Mouse (Mus musculus): ENCODE results near the gene Olfr934. TPM values are rescaled to one million over a fixed set of nuclear protein-coding genes. Genes with fewer than 3 reads are reported as not detected.

Olfr934 gene
- polyA plus RNA-seq (2012; rRNA removed), result not detected in 2 replicates

- TF ChIP-seq POLR2A (IDR thresholded peaks at IDR 0.05; ENCODE audit: low read depth, low read length) (no peak), CTCF (IDR thresholded peaks at IDR 0.05; ENCODE audit: extremely low read depth, insufficient read depth, insufficient read length, insufficient replicate concordance) (no peak)
- H3K36me3 ChIP-seq (ENCODE audit: control insufficient read depth, insufficient read depth, low read length), result no peaks in the 10 kb centered on the region
- H3K4me3 ChIP-seq (ENCODE audit: extremely low read depth, insufficient read depth, insufficient read length), result no peak within 1 kb of the TSS
- H3K4me1 ChIP-seq (ENCODE audit: control insufficient read depth, insufficient read depth, insufficient read length), result no peaks in the 10 kb centered on the region
- DNase-seq (ENCODE audit: low read depth in 1 of 2, low spot score in 2 of 2), result no peak
- no peak within 1 kb of the TSS for H3K27ac ChIP-seq (ENCODE audit: insufficient read depth, low read length)
- 82% methylated on average over 2 of the region's 2 CpGs for WGBS
- H3K27me3 ChIP-seq (ENCODE audit: control insufficient read depth, insufficient read depth, low read length), result no peaks in the 10 kb centered on the region
These were observed at the start of gene Olfr934 for GRCm38 (mm10) chr9:38988215-38988614. TSS of gene Olfr934 (minus strand) at chr9:38988315.

GRCm38 (mm10) chr9:39023277-39023676 is 35.2 kb upstream of the Olfr934 start, which contains the start of gene Olfr146:
TSS of gene Olfr146 (minus strand) at chr9:39023377.
- Histone ChIP-seq H3K27me3 (ENCODE audit: control insufficient read depth, insufficient read depth, low read length) (no peaks in the 10 kb centered on the region), H3K4me1 (ENCODE audit: control insufficient read depth, insufficient read depth, insufficient read length) (no peaks in the 10 kb centered on the region), H3K4me3 (ENCODE audit: extremely low read depth, insufficient read depth, insufficient read length) (no peak within 1 kb of the TSS), H3K27ac (ENCODE audit: insufficient read depth, low read length) (no peak within 1 kb of the TSS), H3K36me3 (ENCODE audit: control insufficient read depth, insufficient read depth, low read length) (no peaks in the 10 kb centered on the region)
- no peak for DNase-seq (ENCODE audit: low read depth in 1 of 2, low spot score in 2 of 2)
- TF ChIP-seq CTCF (IDR thresholded peaks at IDR 0.05; ENCODE audit: extremely low read depth, insufficient read depth, insufficient read length, insufficient replicate concordance), result no peak
- no peak for TF ChIP-seq POLR2A (IDR thresholded peaks at IDR 0.05; ENCODE audit: low read depth, low read length)
- WGBS, result 73% methylated on average over 1 of the region's 1 CpGs

GRCm38 (mm10) chr9:38999583-38999982 is 11.5 kb upstream of the Olfr934 start, which contains the start of gene Olfr935:
TSS of gene Olfr935 (minus strand) at chr9:38999683.
- WGBS, result 64% methylated on average over 2 of the region's 2 CpGs
- DNase-seq (ENCODE audit: low read depth in 1 of 2, low spot score in 2 of 2), result no peak
- no peak within 1 kb of the TSS for H3K4me3 ChIP-seq (ENCODE audit: extremely low read depth, insufficient read depth, insufficient read length)
- TF ChIP-seq POLR2A (IDR thresholded peaks at IDR 0.05; ENCODE audit: low read depth, low read length), result no peak
- no peak for TF ChIP-seq CTCF (IDR thresholded peaks at IDR 0.05; ENCODE audit: extremely low read depth, insufficient read depth, insufficient read length, insufficient replicate concordance)
- H3K4me1 ChIP-seq (ENCODE audit: control insufficient read depth, insufficient read depth, insufficient read length), result no peaks in the 10 kb centered on the region
- H3K27ac ChIP-seq (ENCODE audit: insufficient read depth, low read length), result no peak within 1 kb of the TSS
- no peaks in the 10 kb centered on the region for H3K36me3 ChIP-seq (ENCODE audit: control insufficient read depth, insufficient read depth, low read length)
- H3K27me3 ChIP-seq (ENCODE audit: control insufficient read depth, insufficient read depth, low read length), result no peaks in the 10 kb centered on the region

DNA sequence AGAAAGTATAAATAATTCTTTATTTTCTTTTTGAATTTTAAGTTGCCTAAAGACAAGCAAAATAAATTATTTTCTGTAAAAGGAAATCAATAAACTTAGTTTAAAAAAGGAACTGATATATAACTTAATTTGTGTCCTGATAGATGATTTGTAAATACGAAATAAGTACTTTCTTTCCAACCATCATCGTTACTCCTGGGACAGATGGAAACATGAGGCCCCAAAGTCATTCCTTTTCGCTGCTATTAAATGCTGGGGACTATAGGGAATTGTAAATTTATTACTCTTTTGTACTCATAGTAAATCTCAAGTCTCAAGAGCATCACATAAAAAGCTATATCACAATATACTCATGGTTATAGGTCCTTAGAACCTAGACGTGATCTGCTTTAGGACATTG is 16.1 kb downstream of the Olfr934 start, which contains the start of gene Olfr933:
Olfr933 (plus strand) TSS at position 301 of the 400 bp plus-strand sequence.
- 74% methylated on average over 4 of the region's 4 CpGs for WGBS
- Histone ChIP-seq H3K27ac (ENCODE audit: insufficient read depth, low read length) (no peak within 1 kb of the TSS), H3K4me3 (ENCODE audit: extremely low read depth, insufficient read depth, insufficient read length) (no peak within 1 kb of the TSS), H3K4me1 (ENCODE audit: control insufficient read depth, insufficient read depth, insufficient read length) (no peaks in the 10 kb centered on the region), H3K27me3 (ENCODE audit: control insufficient read depth, insufficient read depth, low read length) (no peaks in the 10 kb centered on the region), H3K36me3 (ENCODE audit: control insufficient read depth, insufficient read depth, low read length) (no peaks in the 10 kb centered on the region)
- TF ChIP-seq POLR2A (IDR thresholded peaks at IDR 0.05; ENCODE audit: low read depth, low read length), result no peak
- TF ChIP-seq CTCF (IDR thresholded peaks at IDR 0.05; ENCODE audit: extremely low read depth, insufficient read depth, insufficient read length, insufficient replicate concordance), result no peak
- DNase-seq (ENCODE audit: low read depth in 1 of 2, low spot score in 2 of 2), result no peak

DNA sequence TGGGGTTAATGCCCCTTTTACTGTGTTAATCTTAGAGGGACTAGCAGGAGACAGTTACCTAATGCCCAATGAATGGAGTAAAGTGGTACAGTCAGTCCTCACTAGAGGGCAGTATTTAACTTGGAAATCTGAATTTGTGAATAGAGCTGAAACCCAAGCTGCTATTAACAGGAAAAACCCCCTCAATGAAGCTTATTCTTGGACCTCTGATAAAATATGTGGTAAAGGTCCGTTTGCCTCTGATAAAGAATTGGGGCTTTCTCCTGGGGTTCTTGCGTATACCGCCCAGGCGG is 34.0 kb downstream of the Olfr934 start:
- no peak for TF ChIP-seq POLR2A (IDR thresholded peaks at IDR 0.05; ENCODE audit: low read depth, low read length)
- TF ChIP-seq CTCF (IDR thresholded peaks at IDR 0.05; ENCODE audit: extremely low read depth, insufficient read depth, insufficient read length, insufficient replicate concordance), result no peak
- H3K27me3 ChIP-seq (ENCODE audit: control insufficient read depth, insufficient read depth, low read length), result no peaks in the 10 kb centered on the region
- no peaks in the 10 kb centered on the region for H3K36me3 ChIP-seq (ENCODE audit: control insufficient read depth, insufficient read depth, low read length)
- H3K27ac ChIP-seq (ENCODE audit: insufficient read depth, low read length), result no peak overlapping the region
- H3K4me1 ChIP-seq (ENCODE audit: control insufficient read depth, insufficient read depth, insufficient read length), result no peaks in the 10 kb centered on the region
- WGBS, result 79% methylated on average over 4 of the region's 4 CpGs
- no peak overlapping the region for H3K4me3 ChIP-seq (ENCODE audit: extremely low read depth, insufficient read depth, insufficient read length)
- DNase-seq (ENCODE audit: low read depth in 1 of 2, low spot score in 2 of 2), result no peak

DNA sequence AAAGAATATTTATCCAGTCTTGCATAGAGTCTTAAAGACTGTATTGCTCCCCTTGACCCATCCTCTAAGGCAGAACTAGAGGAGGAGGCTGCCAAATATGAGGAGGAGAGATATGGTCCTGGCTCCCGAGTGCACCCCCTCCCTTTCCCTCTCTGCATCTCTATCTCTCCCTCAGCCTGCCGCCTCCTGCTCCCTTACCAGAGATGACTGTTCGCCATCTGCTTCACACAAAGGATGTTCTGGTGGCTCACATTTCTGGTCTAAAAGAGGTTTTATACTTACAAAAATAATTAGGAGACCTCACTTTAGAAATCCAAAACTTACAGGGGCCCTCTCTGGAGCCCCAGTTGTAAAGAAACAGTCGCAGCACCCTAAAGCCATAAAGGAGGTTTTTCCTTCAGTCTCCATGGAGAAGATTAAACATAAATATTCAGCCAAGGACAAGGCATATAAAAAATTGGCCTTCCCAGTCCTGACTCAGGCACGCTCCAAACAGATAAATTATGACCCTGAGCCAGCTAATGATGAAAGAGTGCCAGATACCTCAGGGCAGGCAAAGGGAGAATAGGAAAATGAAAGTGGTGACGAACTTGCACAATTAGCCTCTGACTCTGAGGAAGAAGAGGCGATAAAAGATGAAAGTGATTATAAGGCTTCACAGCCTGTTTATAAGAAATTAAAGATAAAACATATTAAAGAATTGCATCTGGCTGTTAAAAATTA is 34.6 kb downstream of the Olfr934 start:
- no peaks in the 10 kb centered on the region for H3K27me3 ChIP-seq (ENCODE audit: control insufficient read depth, insufficient read depth, low read length)
- no peak for DNase-seq (ENCODE audit: low read depth in 1 of 2, low spot score in 2 of 2)
- H3K36me3 ChIP-seq (ENCODE audit: control insufficient read depth, insufficient read depth, low read length), result no peaks in the 10 kb centered on the region
- no peaks in the 10 kb centered on the region for H3K4me1 ChIP-seq (ENCODE audit: control insufficient read depth, insufficient read depth, insufficient read length)
- WGBS, result 72% methylated on average over 7 of the region's 7 CpGs
- no peak overlapping the region for H3K4me3 ChIP-seq (ENCODE audit: extremely low read depth, insufficient read depth, insufficient read length)
- H3K27ac ChIP-seq (ENCODE audit: insufficient read depth, low read length), result no peak overlapping the region
- TF ChIP-seq POLR2A (IDR thresholded peaks at IDR 0.05; ENCODE audit: low read depth, low read length) (no peak), CTCF (IDR thresholded peaks at IDR 0.05; ENCODE audit: extremely low read depth, insufficient read depth, insufficient read length, insufficient replicate concordance) (no peak)

Other genes with a start within 250 kb of the Olfr934 start
- gene Olfr920, start 236.0 kb downstream of the Olfr934 start, polyA plus RNA-seq (2012; rRNA removed), result 0.05 and 0.06 TPM in 2 replicates
- gene Olfr921, start 215.2 kb downstream of the Olfr934 start, polyA plus RNA-seq (2012; rRNA removed), result not detected in 2 replicates
- not detected in 2 replicates for gene Olfr922, start 173.7 kb downstream of the Olfr934 start, polyA plus RNA-seq (2012; rRNA removed)
- gene Olfr923, start 161.8 kb downstream of the Olfr934 start, polyA plus RNA-seq (2012; rRNA removed), result not detected in 2 replicates
- gene Olfr924, start 143.9 kb downstream of the Olfr934 start, polyA plus RNA-seq (2012; rRNA removed), result not detected in 2 replicates
- gene Olfr26, start 133.3 kb downstream of the Olfr934 start, polyA plus RNA-seq (2012; rRNA removed), result not detected in 2 replicates
- not detected in 2 replicates for gene Olfr926, start 111.2 kb downstream of the Olfr934 start, polyA plus RNA-seq (2012; rRNA removed)
- gene Olfr930, start 58.5 kb downstream of the Olfr934 start, polyA plus RNA-seq (2012; rRNA removed), result not detected in 2 replicates
- gene Olfr933, start 16.0 kb downstream of the Olfr934 start, polyA plus RNA-seq (2012; rRNA removed), result not detected in 2 replicates
- not detected in 2 replicates for gene Olfr935, start 11.4 kb upstream of the Olfr934 start, polyA plus RNA-seq (2012; rRNA removed)
- not detected in 2 replicates for gene Olfr146, start 35.1 kb upstream of the Olfr934 start, polyA plus RNA-seq (2012; rRNA removed)
- gene Olfr937, start 76.6 kb upstream of the Olfr934 start, polyA plus RNA-seq (2012; rRNA removed), result not detected in 2 replicates
- not detected in 2 replicates for gene Olfr938, start 90.6 kb upstream of the Olfr934 start, polyA plus RNA-seq (2012; rRNA removed)
- gene Olfr27, start 139.8 kb upstream of the Olfr934 start, polyA plus RNA-seq (2012; rRNA removed), result not detected in 2 replicates
- not detected in 2 replicates for gene Olfr943, start 178.0 kb upstream of the Olfr934 start, polyA plus RNA-seq (2012; rRNA removed)
- gene Olfr944, start 213.6 kb upstream of the Olfr934 start, polyA plus RNA-seq (2012; rRNA removed), result not detected in 2 replicates

Data from spleen, adult 2 months (tissue).